Mouse (Mus musculus): ENCODE data around the gene Gm49387. TPM values are rescaled to one million over a fixed set of nuclear protein-coding genes. Genes with fewer than 3 reads are reported as not detected.

The Gm49387 gene
- total RNA-seq, 2 experiments from 2014 or later = not detected

DNA sequence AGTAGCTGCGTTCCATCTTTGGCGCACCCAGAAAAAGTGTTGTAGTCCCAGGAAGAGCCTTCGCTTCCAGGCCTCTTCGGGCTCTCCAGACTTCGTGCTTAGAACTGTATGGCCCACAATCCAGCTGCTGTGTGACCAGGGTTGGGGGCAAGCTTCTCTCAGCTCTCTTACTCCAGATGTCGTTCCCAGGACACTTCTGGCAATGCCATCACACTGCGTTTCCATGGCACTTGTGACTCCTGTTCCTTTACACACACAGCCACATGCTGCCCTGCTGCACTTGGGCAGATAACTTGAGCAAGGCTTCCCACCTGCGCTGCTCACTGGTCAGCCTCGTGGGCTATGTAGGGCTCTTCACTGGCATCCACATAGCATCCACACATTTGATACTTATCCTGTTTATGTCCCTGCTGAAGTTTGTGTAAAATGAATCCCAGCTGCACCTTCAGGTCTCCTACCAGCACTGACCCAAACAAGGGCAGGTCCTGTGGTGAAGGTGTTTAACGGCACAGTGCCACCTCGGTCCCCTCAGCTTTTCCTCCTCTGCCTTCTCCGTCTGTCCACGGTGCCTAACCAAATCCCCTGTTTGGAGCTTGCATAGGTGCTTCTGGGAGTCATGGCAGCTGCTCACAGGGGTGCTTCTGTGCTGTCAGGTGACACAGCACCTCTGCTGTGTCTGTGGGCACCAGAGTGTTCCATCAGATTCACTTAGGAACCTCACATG, 22.9 kb upstream of the Gm49387 start:
- DNase-seq (ENCODE audit: low spot score in 2 of 2) = no peak
- intact Hi-C loops (cut with DNase I) = no loop called here

- DNase-seq (ENCODE audit: low spot score in 2 of 2) = no peak
- intact Hi-C loops (cut with DNase I) = no loop called here
These were observed 22.0 kb upstream of the Gm49387 start for GRCm38 (mm10) chr14:31662555-31663211.

- intact Hi-C loops (cut with DNase I) = loop anchor here (2.0 kb wide), 1 partner anchor 119 kb away; no protein-coding TSS in a partner anchor
- peak; percentile 89 to 92 for DNase-seq (ENCODE audit: low spot score in 2 of 2)
These were observed 21.2 kb upstream of the Gm49387 start for GRCm38 (mm10) chr14:31661671-31662554.

- intact Hi-C loops (cut with DNase I) = loop anchor here (2.0 kb wide), 1 partner anchor 120 kb away; no protein-coding TSS in a partner anchor
- no peak for DNase-seq (ENCODE audit: low spot score in 2 of 2)
These were observed 19.8 kb upstream of the Gm49387 start for GRCm38 (mm10) chr14:31660312-31661093.

DNA sequence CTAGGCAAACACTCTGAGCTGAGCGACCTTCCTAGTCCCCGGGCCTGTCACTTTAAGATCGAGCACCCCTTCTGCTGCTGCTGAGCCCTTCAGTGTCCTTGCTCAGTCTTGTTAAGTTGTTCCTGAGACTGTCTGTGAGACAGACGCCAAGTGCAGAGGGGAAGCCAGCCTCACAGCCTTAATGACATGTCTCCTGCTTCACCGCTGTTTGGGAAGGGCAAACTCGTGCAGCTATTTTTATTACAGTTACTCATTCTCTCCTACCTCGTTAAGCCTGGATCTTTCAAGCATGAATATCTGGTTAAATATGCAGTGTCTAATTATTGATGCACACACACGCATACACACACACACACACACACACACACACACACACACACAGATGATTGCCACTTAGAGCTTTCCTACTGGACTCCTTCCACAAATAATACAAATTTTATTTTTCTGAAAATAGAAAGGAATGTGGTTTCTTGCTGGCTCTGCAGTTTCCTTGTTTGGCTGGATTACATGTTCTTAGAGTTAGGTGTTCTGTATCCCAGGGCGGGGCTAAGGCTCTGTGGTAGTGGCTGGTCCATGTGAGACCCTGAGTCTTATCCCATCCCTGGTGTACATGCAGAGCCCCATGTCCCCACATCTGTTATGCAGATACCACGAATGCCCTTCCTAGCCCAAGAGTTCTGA, 19.0 kb upstream of the Gm49387 start:
- peak in 1 of 2 experiments; percentile 74 for DNase-seq (ENCODE audit: low spot score in 2 of 2)
- intact Hi-C loops (cut with DNase I) = loop anchor here (2.0 to 10.0 kb wide), 3 partner anchors 121 to 418 kb away; no protein-coding TSS in a partner anchor

- no peak for DNase-seq (ENCODE audit: low spot score in 2 of 2)
- intact Hi-C loops (cut with DNase I) = loop anchor here (5.0 to 10.0 kb wide), 2 partner anchors 287 to 419 kb away; no protein-coding TSS in a partner anchor
These were observed 17.5 kb upstream of the Gm49387 start for GRCm38 (mm10) chr14:31658126-31658680.

- peak; percentile 85 to 86 for DNase-seq (ENCODE audit: low spot score in 2 of 2)
These were observed 16.4 kb upstream of the Gm49387 start for GRCm38 (mm10) chr14:31656857-31657645.

DNA sequence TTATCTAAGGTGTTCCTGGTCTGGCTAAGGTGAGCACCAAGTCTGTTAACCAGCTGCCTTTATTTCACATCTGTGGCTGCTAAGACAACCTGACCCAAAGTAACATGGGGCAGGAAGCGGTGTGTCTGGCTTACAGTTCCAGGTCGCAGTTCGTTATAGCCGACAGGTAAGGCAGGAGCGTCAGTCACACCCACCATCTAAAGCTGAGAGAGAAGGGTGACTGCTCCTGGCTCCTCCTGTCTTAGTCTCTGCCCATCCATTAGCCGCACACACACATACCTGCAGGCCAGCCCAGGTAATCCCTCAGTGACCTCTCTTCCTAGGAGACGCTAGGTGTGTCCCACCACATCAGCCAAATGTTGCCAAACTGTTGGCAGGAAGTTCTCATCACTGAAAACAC, 15.7 kb upstream of the Gm49387 start:
- intact Hi-C loops (cut with DNase I) = loop anchor here (2.0 to 10.0 kb wide), 3 partner anchors 134 to 421 kb away; no protein-coding TSS in a partner anchor

More at GRCm38 (mm10) chr14:31656857-31657645, 16.4 kb upstream of the Gm49387 start:
- intact Hi-C loops (cut with DNase I) = loop anchor here (2.0 to 10.0 kb wide), 3 partner anchors 134 to 420 kb away; no protein-coding TSS in a partner anchor

GRCm38 (mm10) chr14:31655406-31655805, 14.7 kb upstream of the Gm49387 start:
- intact Hi-C loops (cut with DNase I) = loop anchor here (5.0 to 10.0 kb wide), 2 partner anchors 289 to 422 kb away; no protein-coding TSS in a partner anchor
- DNase-seq (ENCODE audit: low spot score in 2 of 2) = no peak

More for the DNA sequence above, 15.7 kb upstream of the Gm49387 start:
- DNase-seq (ENCODE audit: low spot score in 2 of 2) = no peak

DNA sequence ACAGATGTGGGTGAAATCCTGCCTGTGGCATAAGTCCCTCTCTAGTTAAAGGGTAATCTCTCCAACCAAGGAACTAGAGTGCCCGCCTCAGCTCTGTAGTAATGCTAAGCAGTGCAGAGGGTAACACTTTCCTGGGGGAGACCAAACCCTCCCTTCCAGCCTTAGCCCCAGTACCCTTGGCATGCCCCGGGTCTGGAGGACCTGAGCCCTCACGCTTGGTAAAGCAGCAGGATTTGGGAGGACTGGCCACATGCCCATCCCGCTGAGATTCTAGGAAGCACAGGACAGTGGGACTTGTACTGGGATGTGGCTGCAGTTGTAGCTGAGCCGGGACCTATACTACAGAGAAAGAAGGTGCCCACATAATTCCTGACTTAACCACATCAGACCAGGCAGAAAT, 14.1 kb upstream of the Gm49387 start:
- intact Hi-C loops (cut with DNase I) = loop anchor here (5.0 to 10.0 kb wide), 2 partner anchors 290 to 422 kb away; no protein-coding TSS in a partner anchor
- DNase-seq (ENCODE audit: low spot score in 2 of 2) = no peak

- DNase-seq (ENCODE audit: low spot score in 2 of 2) = no peak
- intact Hi-C loops (cut with DNase I) = loop anchor here (10.0 kb wide), 1 partner anchor 292 kb away; no protein-coding TSS in a partner anchor
These were observed 12.6 kb upstream of the Gm49387 start for GRCm38 (mm10) chr14:31653101-31653875.

DNA sequence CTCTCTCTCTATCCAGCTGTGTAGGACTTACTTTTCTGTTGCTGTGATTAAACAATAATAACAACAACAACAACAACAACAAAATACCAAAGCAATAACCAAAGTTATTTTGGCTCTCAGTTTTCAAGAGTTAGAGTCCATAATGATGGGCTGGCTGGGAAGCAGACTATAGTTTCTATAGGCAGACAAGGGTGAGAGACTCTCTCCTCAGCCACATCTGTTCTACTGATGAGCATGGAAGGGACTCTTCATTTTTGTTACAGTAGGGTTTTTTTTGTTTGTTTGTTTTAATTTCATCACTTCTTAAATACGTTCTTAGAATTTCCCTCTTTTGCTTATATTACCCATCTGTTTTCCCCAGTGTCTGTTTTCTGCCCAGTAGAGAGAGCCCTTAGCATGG, 11.9 kb upstream of the Gm49387 start:
- intact Hi-C loops (cut with DNase I) = loop anchor here (10.0 kb wide), 1 partner anchor 292 kb away; no protein-coding TSS in a partner anchor
- DNase-seq (ENCODE audit: low spot score in 2 of 2) = no peak

- intact Hi-C loops (cut with DNase I) = loop anchor here (10.0 kb wide), 1 partner anchor 293 kb away; no protein-coding TSS in a partner anchor
- no peak for DNase-seq (ENCODE audit: low spot score in 2 of 2)
These were observed 11.4 kb upstream of the Gm49387 start for GRCm38 (mm10) chr14:31652106-31652505.

GRCm38 (mm10) chr14:31651206-31651605, 10.5 kb upstream of the Gm49387 start:
- DNase-seq (ENCODE audit: low spot score in 2 of 2) = no peak
- intact Hi-C loops (cut with DNase I) = loop anchor here (10.0 kb wide), 1 partner anchor 294 kb away; no protein-coding TSS in a partner anchor

GRCm38 (mm10) chr14:31650347-31650746, 9.7 kb upstream of the Gm49387 start:
- intact Hi-C loops (cut with DNase I) = loop anchor here (10.0 kb wide), 1 partner anchor 294 kb away; no protein-coding TSS in a partner anchor
- no peak for DNase-seq (ENCODE audit: low spot score in 2 of 2)

DNA sequence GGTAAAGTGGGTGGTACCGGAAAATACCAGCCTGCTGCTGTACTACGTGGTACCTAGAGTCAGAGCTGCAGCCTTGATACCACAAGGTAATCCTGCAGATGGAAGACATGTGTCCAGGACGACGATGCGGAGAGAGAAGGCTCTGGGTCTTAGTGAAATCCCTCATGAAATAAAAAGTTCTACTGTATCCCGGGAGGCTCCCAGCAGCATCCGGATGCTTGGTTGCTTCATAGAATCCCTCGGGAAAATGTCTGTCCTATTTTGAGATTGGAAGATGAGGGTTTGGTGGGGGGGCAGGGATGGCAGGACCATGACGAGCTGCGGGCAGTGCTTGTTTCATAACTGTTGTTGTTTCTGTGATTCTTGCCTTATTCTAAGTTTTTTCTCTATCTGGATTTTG, 7.3 kb upstream of the Gm49387 start:
- intact Hi-C loops (cut with DNase I) = no loop called here
- no peak for DNase-seq (ENCODE audit: low spot score in 2 of 2)
